Mouse (Mus musculus) neural tube, embryonic 12.5 days (tissue): ENCODE results near the gene Fgfr2. TPM values are rescaled to one million over a fixed set of nuclear protein-coding genes. Genes with fewer than 3 reads are reported as not detected.

ENCODE experiments used
- ATAC-seq: fragments of 200-750 bp; cut with Nextera tagmentation; 2 replicates; pipeline ENCODE4 v1.8.0; 2017; ENCODE audit warnings: low read depth, mild to moderate bottlenecking, moderate TSS enrichment, moderate library complexity; ENCODE audit not compliant: low FRiP score
- H3K27ac ChIP-seq: fragments of 300-500 bp; sonication (generic); 2 replicates; pipeline ENCODE4 v1.5.1; 2016
- H3K27me3 ChIP-seq: fragments of 300-500 bp; sonication (generic); replicated peaks from 2 replicates; pipeline ENCODE4 v1.6.1; 2016; ENCODE audit warnings: mild to moderate bottlenecking
- H3K36me3 ChIP-seq: fragments of 300-500 bp; sonication (generic); 2 replicates; pipeline ENCODE4 v1.6.1; 2016; ENCODE audit warnings: mild to moderate bottlenecking
- H3K4me1 ChIP-seq: fragments of 300-500 bp; sonication (generic); 2 replicates; pipeline ENCODE4 v1.6.1; 2016
- H3K4me2 ChIP-seq: fragments of 300-500 bp; sonication (generic); replicated peaks from 2 replicates; pipeline ENCODE4 v1.6.1; 2016; ENCODE audit warnings: mild to moderate bottlenecking
- H3K4me3 ChIP-seq: fragments of 300-500 bp; sonication (generic); 2 replicates; pipeline ENCODE4 v1.5.1; 2016
- H3K9ac ChIP-seq: fragments of 300-500 bp; sonication (generic); 2 replicates; pipeline ENCODE4 v1.6.1; 2016; ENCODE audit warnings: mild to moderate bottlenecking
- H3K9me3 ChIP-seq: fragments of 300-500 bp; sonication (generic); 2 replicates; pipeline ENCODE4 v1.6.1; 2016; ENCODE audit warnings: mild to moderate bottlenecking
- whole genome bisulfite sequencing: fragments of 180-500 bp; shearing (Covaris S2); methylation state at CpG from one replicate; pipeline ENCODE4 v1.1.7; 2016; 5-methylcytosine and 5-hydroxymethylcytosine counted together
- polyA plus RNA-seq: library from polyadenylated mRNA; unstranded; fragments of >200 nt; fragmentation: Nextera tagmentation; extraction: Ambion mirVana; gene quantifications from 2 replicates; pipeline ENCODE4 v1.2.1, GENCODE M21; 2016

The Fgfr2 gene
- polyA plus RNA-seq, 1 experiment from 2014 or later, result 65.0 TPM

DNA sequence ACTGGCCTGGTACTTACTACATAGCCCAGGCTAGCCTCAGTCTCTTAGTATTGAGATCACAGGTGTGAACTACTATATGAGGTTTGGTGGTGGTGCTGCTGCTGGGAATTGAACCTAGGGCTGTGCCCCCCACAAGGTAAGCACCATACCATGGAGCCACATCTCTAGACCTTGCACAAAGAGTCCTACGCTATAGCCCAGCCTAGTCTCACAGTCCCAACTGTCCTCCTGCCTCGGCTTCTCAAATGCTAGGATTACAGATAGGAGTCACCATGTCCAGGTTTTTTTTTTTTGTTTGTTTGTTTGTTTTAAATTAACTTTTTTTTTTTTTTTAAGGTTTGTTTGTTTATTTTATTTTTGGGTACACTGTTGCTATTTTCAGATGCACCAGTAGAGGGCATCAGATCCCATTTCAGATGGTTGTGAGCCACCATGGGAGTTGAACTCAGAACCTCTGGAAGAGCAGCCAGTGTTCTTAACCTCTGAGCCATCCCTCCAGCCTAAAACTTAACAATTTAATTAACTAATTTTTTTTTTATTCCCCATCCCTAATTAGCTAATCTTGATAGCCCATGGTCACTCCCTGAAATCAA, 2388.9 kb downstream of the Fgfr2 start:
- Histone ChIP-seq H3K4me1 (peaks cover 18% of the 10 kb centered on the region), H3K9me3 (no peaks in the 10 kb centered on the region), H3K4me3 (no peak overlapping the region), H3K27me3 (no peaks in the 10 kb centered on the region), H3K27ac (no peak overlapping the region), H3K9ac (no peak overlapping the region), H3K36me3 (peaks cover 63% of the 10 kb centered on the region), H3K4me2 (no peak overlapping the region)
- 97% methylated on average over 2 of the region's 2 CpGs for WGBS
- no peak for ATAC-seq

DNA sequence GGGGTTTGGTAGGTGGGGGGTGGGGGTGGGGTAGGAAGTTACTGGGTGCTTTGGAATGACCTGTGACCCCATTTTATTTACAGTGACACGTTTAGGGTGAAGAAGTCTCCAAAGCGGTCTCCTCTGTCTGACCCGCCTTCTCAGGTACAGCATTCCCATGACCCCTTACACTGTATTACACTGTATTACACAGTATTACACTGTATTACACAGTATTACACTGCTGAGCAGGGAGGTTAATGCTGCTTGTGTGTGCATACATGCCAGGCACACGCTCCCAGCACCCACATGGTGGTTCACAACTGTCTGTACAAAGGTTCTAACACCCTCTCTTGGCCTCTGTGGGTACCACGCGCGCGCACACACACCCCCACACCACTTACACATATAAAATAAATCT, 2389.7 kb downstream of the Fgfr2 start:
- Histone ChIP-seq H3K4me2 (no peak overlapping the region), H3K27me3 (no peaks in the 10 kb centered on the region), H3K9ac (no peak overlapping the region), H3K4me3 (no peak overlapping the region), H3K4me1 (peaks cover 18% of the 10 kb centered on the region), H3K9me3 (no peaks in the 10 kb centered on the region), H3K27ac (no peak overlapping the region), H3K36me3 (peaks cover 63% of the 10 kb centered on the region)
- ATAC-seq, result no peak
- WGBS, result 92% methylated on average over 8 of the region's 8 CpGs

DNA sequence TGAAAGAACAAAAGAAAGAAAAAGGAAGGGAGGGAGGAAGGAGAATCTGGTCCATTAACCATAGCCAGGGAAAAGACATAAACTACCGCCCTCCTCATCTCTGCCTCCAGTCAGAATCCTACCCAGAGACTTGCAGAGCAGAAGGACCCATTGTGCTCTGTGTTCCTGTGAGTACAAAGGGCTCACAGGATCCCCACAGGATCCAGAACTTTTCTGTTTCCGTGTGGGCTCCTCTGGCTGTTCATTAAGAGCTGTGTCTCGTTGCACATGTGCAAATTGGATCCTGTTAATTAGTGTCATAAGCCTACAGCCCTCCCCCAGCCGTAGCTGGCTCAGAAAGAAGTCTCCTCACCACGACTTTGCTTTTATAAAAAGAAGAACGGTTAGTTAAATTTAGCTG, 2390.2 kb downstream of the Fgfr2 start:
- Histone ChIP-seq H3K9ac (no peak overlapping the region), H3K36me3 (peaks cover 63% of the 10 kb centered on the region), H3K4me3 (no peak overlapping the region), H3K4me1 (peaks cover 18% of the 10 kb centered on the region), H3K27ac (peak overlapping the region; percentile 26; the same call in 1 of the 2 replicates), H3K27me3 (no peaks in the 10 kb centered on the region), H3K9me3 (no peaks in the 10 kb centered on the region), H3K4me2 (no peak overlapping the region)
- 50% methylated on average over 6 of the region's 6 CpGs for whole genome bisulfite sequencing
- 0 out of 2 replicates have a peak, but pooled peaks have one; percentile 17 for ATAC-seq

DNA sequence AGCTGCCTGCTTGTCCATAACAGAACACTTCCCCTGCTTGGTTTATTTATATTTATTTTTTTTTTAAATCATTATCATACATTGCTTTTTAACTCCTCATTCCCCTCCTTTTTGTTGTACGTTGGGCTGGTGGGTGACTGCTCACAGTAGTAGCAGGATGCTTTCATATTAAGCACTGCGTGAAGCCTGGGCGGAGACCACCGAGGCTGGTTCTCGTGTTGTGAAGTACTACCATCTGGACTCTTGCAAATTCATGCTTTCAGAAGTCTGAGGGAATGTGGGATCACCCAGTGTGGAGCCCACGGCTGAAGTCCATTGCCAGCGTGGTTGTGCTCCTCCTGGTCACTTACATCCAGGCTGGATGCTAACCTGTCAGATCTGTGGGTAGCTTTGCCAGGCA, 2391.4 kb downstream of the Fgfr2 start:
- H3K4me2 ChIP-seq, result no peak overlapping the region
- H3K4me1 ChIP-seq, result peaks cover 18% of the 10 kb centered on the region
- no peak overlapping the region for H3K4me3 ChIP-seq
- ATAC-seq, result no peak
- peaks cover 56% of the 10 kb centered on the region for H3K36me3 ChIP-seq
- H3K27ac ChIP-seq, result no peak overlapping the region; the same call in 1 of the 2 replicates
- H3K27me3 ChIP-seq, result no peaks in the 10 kb centered on the region
- WGBS, result 76% methylated on average over 7 of the region's 7 CpGs
- H3K9ac ChIP-seq, result no peak overlapping the region
- H3K9me3 ChIP-seq, result no peaks in the 10 kb centered on the region

DNA sequence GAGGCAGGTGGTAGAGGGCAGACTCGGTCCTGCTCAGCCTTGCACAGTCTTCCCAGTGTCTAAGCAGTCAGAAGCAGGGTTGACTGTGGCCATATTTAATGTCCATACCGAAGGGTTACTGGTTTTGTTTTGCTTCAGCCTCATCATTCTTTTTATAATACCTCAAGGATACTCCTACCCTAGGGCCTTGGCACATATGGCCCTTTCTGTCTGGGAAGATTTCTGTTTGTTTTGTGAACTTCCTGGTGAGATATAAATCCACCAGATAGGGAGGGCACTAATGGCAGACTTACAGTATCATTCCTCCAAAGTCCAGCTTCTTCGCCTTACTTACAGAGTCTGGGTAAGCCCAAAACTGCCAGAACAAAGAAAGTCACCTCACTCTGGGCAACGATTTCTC, 2395.6 kb downstream of the Fgfr2 start:
- Histone ChIP-seq H3K4me3 (no peak overlapping the region), H3K4me2 (no peak overlapping the region), H3K9me3 (no peaks in the 10 kb centered on the region), H3K27me3 (no peaks in the 10 kb centered on the region), H3K9ac (no peak overlapping the region), H3K27ac (no peak overlapping the region), H3K4me1 (peaks cover 12% of the 10 kb centered on the region; the same call in 1 of the 2 replicates), H3K36me3 (peaks cover 52% of the 10 kb centered on the region)
- ATAC-seq, result no peak
- 96% methylated on average over 4 of the region's 4 CpGs for WGBS

DNA sequence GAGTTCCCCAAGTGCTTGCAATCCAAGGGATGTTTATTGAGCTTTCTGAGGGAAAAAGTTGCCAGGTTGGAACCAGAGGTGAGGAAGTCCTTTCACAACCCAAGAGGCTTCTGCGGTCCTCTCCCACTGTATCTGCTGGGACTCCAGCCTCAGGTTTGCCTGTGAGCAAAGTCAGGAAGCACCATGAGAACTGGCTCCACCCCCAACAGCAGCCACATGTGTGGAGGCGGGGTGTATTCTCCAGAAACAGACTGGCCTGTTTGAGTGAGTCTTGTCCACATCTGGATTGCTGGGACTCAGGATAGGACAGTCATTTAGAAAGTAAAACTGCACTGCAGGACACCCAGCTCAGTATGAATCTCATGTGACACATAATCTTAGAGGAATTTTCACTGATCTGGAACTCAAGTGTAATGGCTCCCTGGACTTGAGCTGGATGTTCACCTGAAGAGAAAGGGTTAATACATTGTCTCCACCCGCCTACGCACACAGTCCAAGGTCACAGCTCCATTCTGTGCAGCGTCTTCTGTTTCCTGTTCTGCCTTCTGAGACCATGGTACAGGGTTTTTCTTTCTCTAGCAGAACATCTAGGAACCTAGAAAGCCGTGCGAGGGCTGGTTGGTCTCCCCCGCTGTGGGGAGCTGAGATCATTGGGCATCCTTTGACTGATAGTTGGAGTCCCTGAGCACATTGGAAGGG, 2396.3 kb downstream of the Fgfr2 start:
- Histone ChIP-seq H3K4me3 (no peak overlapping the region), H3K27me3 (no peaks in the 10 kb centered on the region), H3K36me3 (peaks cover 52% of the 10 kb centered on the region), H3K27ac (no peak overlapping the region), H3K9me3 (no peaks in the 10 kb centered on the region), H3K9ac (no peak overlapping the region), H3K4me1 (peaks cover 8% of the 10 kb centered on the region; the same call in 1 of the 2 replicates), H3K4me2 (no peak overlapping the region)
- no peak for ATAC-seq
- 77% methylated on average over 8 of the region's 8 CpGs for WGBS

DNA sequence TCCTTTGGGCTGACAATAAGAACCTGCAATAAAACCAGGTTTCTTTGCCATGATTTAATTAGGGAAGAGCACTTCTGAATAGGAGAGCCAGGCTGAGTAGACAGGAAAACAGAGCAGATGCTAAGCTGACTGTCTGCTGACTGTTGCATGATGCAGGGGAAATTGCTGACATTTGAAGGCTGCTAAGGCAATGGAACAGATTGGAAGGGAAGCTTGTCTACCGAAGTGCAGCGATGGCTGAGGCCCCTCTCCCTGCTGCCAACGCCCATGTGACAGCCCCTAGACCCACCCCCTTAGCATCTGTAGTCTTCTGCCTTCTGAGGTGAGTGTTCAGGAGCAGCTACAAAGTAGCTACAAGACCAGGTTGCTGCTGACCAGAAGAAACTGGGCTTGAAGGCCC, 2397.0 kb downstream of the Fgfr2 start:
- H3K27ac ChIP-seq, result no peak overlapping the region

DNA sequence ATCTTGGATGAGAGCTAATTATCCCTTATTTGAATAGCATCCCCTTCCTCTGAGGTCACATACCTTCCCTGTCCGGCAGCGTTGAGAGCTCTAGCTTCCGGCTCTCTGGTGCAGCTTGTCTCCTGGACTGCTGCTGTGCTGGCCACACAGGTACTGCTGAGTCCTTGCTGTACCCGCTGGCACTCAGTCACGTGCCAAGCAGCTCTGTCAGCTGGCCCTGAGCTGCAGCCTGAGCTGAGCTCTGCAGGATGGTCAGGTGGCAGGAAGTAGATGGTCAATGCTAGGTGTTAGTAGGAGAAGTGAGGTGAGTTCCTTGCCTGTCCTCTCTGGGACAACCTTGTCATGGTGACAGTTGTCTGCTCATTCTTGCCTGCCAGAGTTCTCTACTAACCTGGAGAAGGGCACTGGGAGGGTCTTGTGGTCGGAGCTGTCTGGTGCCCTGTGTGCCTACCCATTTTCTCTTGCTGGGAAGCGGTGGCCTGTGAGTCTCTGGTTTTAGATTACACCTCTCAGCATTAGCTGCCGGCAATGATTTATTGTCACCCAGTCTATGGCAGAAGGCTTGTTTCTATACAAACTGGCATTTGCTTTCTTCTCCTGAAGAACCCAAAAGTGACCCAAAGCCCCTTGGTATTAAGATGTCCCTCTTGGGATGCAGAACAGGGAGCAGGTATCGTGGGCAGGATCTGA, 2402.4 kb downstream of the Fgfr2 start:
- ATAC-seq, result no peak
- peaks cover 54% of the 10 kb centered on the region for H3K36me3 ChIP-seq
- no peak overlapping the region for H3K4me3 ChIP-seq
- no peaks in the 10 kb centered on the region for H3K9me3 ChIP-seq
- no peak overlapping the region for H3K9ac ChIP-seq
- H3K27ac ChIP-seq, result no peak overlapping the region
- WGBS, result 70% methylated on average over 9 of the region's 9 CpGs
- no peak overlapping the region for H3K4me2 ChIP-seq
- H3K27me3 ChIP-seq, result no peaks in the 10 kb centered on the region
- H3K4me1 ChIP-seq, result peaks cover 21% of the 10 kb centered on the region

More for the DNA sequence above, 2397.0 kb downstream of the Fgfr2 start:
- Histone ChIP-seq H3K27me3 (no peaks in the 10 kb centered on the region), H3K4me3 (no peak overlapping the region), H3K4me1 (peaks cover 2% of the 10 kb centered on the region; the same call in 1 of the 2 replicates), H3K9ac (no peak overlapping the region), H3K4me2 (no peak overlapping the region), H3K36me3 (peaks cover 52% of the 10 kb centered on the region), H3K9me3 (no peaks in the 10 kb centered on the region)
- WGBS, result 74% methylated on average over 3 of the region's 3 CpGs
- ATAC-seq, result no peak

DNA sequence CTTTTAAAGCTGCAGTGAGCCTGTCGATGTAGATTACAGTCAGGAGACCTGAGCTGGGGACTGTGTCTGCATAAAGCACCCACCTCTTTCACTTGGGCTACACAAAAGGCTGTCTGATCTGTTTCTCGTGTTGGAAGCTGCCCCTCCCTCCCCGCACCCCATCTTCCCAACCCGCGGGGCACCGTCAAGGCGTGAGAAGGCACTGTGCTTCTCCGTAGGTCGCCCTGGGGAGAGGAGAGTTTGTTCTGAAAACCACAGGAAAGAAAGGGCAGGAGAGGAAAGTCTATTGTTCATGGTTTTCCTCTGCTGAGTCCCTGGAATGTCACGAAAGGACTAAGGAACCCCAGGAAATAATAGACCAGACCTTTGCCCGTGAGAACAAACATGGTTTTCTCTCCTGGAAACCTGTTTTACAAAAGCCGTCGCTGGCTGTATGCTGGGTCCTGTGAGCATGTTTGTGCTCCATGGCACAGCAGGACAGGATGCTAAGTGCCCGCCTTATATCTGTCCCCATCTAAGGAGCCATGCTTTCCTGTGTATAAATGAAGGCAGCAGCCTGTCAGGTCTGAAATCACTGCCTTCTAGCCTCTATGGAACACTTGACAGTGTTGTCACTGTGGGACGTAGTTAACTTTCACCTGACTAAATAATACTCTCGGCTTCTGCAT, 2403.1 kb downstream of the Fgfr2 start:
- no peak overlapping the region; the same call in 1 of the 2 replicates for H3K4me2 ChIP-seq
- peaks cover 26% of the 10 kb centered on the region for H3K4me1 ChIP-seq
- WGBS, result 16% methylated on average over 16 of the region's 16 CpGs
- no peak overlapping the region; the same call in 1 of the 2 replicates for H3K27ac ChIP-seq
- no peaks in the 10 kb centered on the region for H3K9me3 ChIP-seq
- peaks cover 48% of the 10 kb centered on the region for H3K36me3 ChIP-seq
- no peaks in the 10 kb centered on the region for H3K27me3 ChIP-seq
- no peak overlapping the region for H3K9ac ChIP-seq
- no peak overlapping the region for H3K4me3 ChIP-seq
- no peak for ATAC-seq

DNA sequence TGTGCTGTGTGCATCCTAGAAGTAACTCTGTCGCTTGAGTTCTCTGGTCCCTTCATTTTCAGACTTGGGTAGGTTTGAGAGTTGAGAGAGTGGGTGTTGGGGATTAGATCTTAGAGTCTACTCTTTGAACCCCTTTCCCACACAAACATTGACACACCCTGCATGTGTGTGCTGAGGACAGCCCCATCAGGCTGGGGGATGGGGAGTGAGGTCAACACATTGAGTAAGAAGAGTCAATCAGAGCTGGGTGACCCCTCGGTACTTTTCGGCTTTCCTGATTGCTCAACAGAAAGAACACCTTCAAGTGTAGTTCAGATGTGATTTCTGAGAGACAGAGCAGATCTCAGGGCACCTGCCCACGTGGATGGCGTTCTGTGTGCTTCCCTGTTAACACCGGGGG, 2406.2 kb downstream of the Fgfr2 start:
- Histone ChIP-seq H3K27me3 (no peaks in the 10 kb centered on the region), H3K27ac (no peak overlapping the region), H3K4me2 (no peak overlapping the region), H3K4me3 (no peak overlapping the region), H3K9ac (no peak overlapping the region), H3K4me1 (peaks cover 34% of the 10 kb centered on the region), H3K36me3 (peaks cover 31% of the 10 kb centered on the region), H3K9me3 (no peaks in the 10 kb centered on the region)
- WGBS, result 100% methylated on average over 6 of the region's 6 CpGs
- ATAC-seq, result no peak

DNA sequence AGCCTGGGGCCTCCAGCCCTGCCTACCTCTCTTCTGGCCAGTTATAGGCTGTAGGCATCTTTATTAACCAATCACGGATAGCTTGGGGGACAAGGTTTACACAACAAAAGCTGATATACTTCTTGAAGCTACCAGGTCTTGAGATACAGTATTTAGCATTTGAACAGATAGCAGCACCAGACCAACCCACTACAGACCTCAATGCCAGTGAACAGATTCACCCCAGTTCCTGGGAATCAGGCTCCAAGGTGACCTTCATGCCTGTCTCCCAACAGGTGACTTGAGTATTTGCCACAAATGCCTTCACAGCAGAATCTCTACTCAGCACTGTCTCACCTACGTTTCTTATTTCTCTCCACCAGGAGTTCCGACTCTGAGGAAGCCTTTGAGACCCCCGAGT, 2406.8 kb downstream of the Fgfr2 start:
- H3K27ac ChIP-seq, result no peak overlapping the region
- 88% methylated on average over 4 of the region's 4 CpGs for WGBS
- no peaks in the 10 kb centered on the region for H3K9me3 ChIP-seq
- H3K36me3 ChIP-seq, result peaks cover 31% of the 10 kb centered on the region
- no peak overlapping the region for H3K9ac ChIP-seq
- H3K27me3 ChIP-seq, result no peaks in the 10 kb centered on the region
- H3K4me2 ChIP-seq, result no peak overlapping the region
- H3K4me3 ChIP-seq, result no peak overlapping the region
- peaks cover 34% of the 10 kb centered on the region for H3K4me1 ChIP-seq
- ATAC-seq, result no peak

DNA sequence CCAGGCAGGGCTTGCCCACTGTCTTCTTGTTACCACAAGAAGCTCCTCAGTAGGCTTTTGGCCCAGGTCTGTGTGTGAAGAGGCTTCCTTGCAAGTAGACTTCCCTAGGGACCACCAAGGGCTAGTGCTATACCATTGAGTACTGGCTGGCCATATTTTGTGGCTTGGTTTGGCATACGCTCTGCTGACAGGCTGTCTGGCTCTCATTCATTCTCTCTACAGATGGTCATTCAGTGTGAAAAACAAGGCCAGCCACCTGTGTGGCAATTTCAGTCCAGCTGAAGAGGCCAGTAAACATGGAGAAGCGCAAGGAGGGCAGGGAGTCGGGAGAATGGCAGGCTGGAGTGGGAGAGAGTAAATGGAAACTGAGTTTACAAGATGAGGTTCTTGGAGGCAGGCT, 2407.7 kb downstream of the Fgfr2 start:
- Histone ChIP-seq H3K9me3 (no peaks in the 10 kb centered on the region), H3K9ac (no peak overlapping the region), H3K4me3 (no peak overlapping the region), H3K27ac (no peak overlapping the region), H3K4me1 (peaks cover 27% of the 10 kb centered on the region), H3K27me3 (no peaks in the 10 kb centered on the region), H3K36me3 (peaks cover 29% of the 10 kb centered on the region), H3K4me2 (no peak overlapping the region)
- WGBS, result 86% methylated on average over 3 of the region's 3 CpGs
- no peak for ATAC-seq
